ENCODE assay signal across 9 mouse cellular contexts in genomic region chr5:53105716-53106115, GRCm38 (mm10).
DNase-seq lines count a peak whose midpoint lies in the region; ATAC-seq and TF ChIP-seq lines count a peak whose summit lies in the region.
"Had no signal": no experiment of that assay in that cellular context is flagged by ENCODE, and none has a peak within 500 bp of the region (broad histone marks: within the 10 kb centered on the region; RNA-seq: fewer than 3 reads in every experiment).

No protein-coding gene starts in this region.

- TF ChIP-seq CTCF in Patski (IDR thresholded peaks at IDR 0.05): peak; percentile 60

- H3K4me2 ChIP-seq in lung, embryonic 15.5 days: no peak overlapping the region
- H3K4me2 ChIP-seq in forebrain, embryonic 12.5 days: no peak overlapping the region
- H3K4me2 ChIP-seq: liver, embryonic 13.5 days had no signal

- WGBS in lung, embryonic 15.5 days: 60% methylated on average over 8 of the region's 8 CpGs
- WGBS in forebrain, embryonic 12.5 days: 76% methylated on average over 8 of the region's 8 CpGs

- no peaks in the 10 kb centered on the region for H3K9me3 ChIP-seq in lung, embryonic 15.5 days
- no peaks in the 10 kb centered on the region for H3K9me3 ChIP-seq in forebrain, embryonic 12.5 days
- H3K9me3 ChIP-seq: liver, embryonic 13.5 days had no signal

- POLR2A ChIA-PET in Patski (lab: Charles Lee): interaction anchor here (0.9 to 4.9 kb wide), 4 partner anchors 15 to 222 kb away, joined by 3 to 19 read pairs (median 3); no protein-coding TSS in a partner anchor

- no peaks in the 10 kb centered on the region for H3K27me3 ChIP-seq in Patski
- no peaks in the 10 kb centered on the region for H3K27me3 ChIP-seq in lung, embryonic 15.5 days
- H3K27me3 ChIP-seq in forebrain, embryonic 12.5 days: peaks cover 5% of the 10 kb centered on the region; the same call in 1 of the 2 replicates
- H3K27me3 ChIP-seq: liver, embryonic 13.5 days had no signal

- no peak overlapping the region for H3K4me3 ChIP-seq in lung, embryonic 15.5 days
- H3K4me3 ChIP-seq in forebrain, embryonic 12.5 days (replicated peaks): no peak overlapping the region
- H3K4me3 ChIP-seq: liver, embryonic 13.5 days had no signal

- H3K9ac ChIP-seq in lung, embryonic 15.5 days: no peak overlapping the region
- H3K9ac ChIP-seq in forebrain, embryonic 12.5 days: no peak overlapping the region
- H3K9ac ChIP-seq: liver, embryonic 13.5 days had no signal

- peaks cover 28% of the 10 kb centered on the region for H3K4me1 ChIP-seq in lung, embryonic 15.5 days
- peaks cover 7% of the 10 kb centered on the region for H3K4me1 ChIP-seq in forebrain, embryonic 12.5 days
- H3K4me1 ChIP-seq: liver, embryonic 13.5 days had no signal

- H3K27ac ChIP-seq in lung, embryonic 15.5 days: peak overlapping the region; percentile 21; the same call in 1 of the 2 replicates
- no peak overlapping the region for H3K27ac ChIP-seq in forebrain, embryonic 12.5 days
- H3K27ac ChIP-seq: liver, embryonic 13.5 days had no signal

- in situ Hi-C loops in Patski (cut with MboI; ENCODE audit: low pct_unique_long_range_greater_than_20kb): loop anchor here (10.0 kb wide), 1 partner anchor 101 kb away; no protein-coding TSS in a partner anchor

- CTCF ChIA-PET in Patski (lab: Charles Lee): interaction anchor here (0.7 to 11.3 kb wide), 9 partner anchors 10 to 239 kb away, joined by 3 to 61 read pairs (median 3); no protein-coding TSS in a partner anchor

- ATAC-seq in Patski: no peak
- ATAC-seq in lung, embryonic 15.5 days (ENCODE audit: borderline replicate concordance, extremely low read depth, low FRiP score, low TSS enrichment): no peak
- no peak for ATAC-seq in forebrain, embryonic 12.5 days (ENCODE audit: low FRiP score)

- no peaks in the 10 kb centered on the region for H3K36me3 ChIP-seq in lung, embryonic 15.5 days
- no peaks in the 10 kb centered on the region for H3K36me3 ChIP-seq in forebrain, embryonic 12.5 days (replicated peaks)
- H3K36me3 ChIP-seq: liver, embryonic 13.5 days had no signal

- DNase-seq in layer of hippocampus, adult 9-11 months: peak; percentile 18
- no peak for DNase-seq in layer of hippocampus, adult 18-20 months (ENCODE audit: low spot score in 2 of 2)
- DNase-seq in Patski (ENCODE audit: low read depth, low spot score): no peak
- DNase-seq in cerebellum, adult 9-10 months: peak; percentile 84
- DNase-seq in spleen, postnatal 36 days (ENCODE audit: low spot score in 2 of 2): no peak
- DNase-seq in layer of hippocampus, adult 11-12 months (ENCODE audit: low spot score): no peak
- DNase-seq: liver, embryonic 13.5 days had no signal

Comparison
In these comparisons a context has a peak if more than half of its experiments do, and no peak if none do; other contexts are left out.
1. DNase-seq: peak in layer of hippocampus, adult 9-11 months (single experiment) and cerebellum, adult 9-10 months (single experiment); none in layer of hippocampus, adult 18-20 months (0 of 2), Patski (single experiment), spleen, postnatal 36 days (0 of 2) and layer of hippocampus, adult 11-12 months (single experiment).